10 mouse cellular contexts compared by ENCODE assay signal in the genomic region with DNA sequence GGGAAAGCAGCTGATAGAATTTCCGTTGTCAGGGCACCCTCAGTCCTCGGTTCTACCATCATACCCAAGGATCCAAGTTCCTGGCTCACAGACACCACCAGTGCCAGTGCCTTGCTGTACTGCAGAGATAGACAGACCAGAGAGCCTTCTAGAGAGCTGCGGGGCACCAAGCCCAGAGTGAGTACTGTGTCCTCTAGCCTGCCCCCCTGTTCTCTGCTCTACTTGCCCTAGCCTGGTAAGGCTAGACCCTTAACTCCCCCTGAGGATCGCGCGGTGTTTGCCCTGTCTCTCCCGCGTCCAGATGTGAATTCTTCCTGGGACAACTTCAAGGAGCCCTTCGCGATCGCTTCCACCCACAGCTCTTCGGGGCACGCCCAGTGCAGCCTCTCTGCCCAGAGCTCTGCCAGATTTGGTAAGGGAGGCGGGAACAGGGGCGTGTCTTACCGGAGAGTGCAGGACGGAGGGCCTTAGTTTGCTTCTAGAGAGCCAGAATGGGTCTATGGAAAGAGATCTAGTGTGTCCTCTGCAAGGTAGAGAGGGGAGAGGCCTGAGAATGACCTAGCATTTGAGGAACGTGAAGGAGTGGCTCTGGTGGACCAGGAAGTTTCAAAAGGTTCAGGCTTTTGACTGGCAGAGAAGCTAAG. TPM values are rescaled to one million over a fixed set of nuclear protein-coding genes. Genes with fewer than 3 reads are reported as not detected.
DNase-seq lines count a peak whose midpoint lies in the region; ATAC-seq and TF ChIP-seq lines count a peak whose summit lies in the region.
"Had no signal": no experiment of that assay in that cellular context is flagged by ENCODE, and none has a peak within 500 bp of the region (broad histone marks: within the 10 kb centered on the region; RNA-seq: fewer than 3 reads in every experiment).

No protein-coding gene starts in this region.

- TF ChIP-seq CTCF in heart, adult 2 months (IDR thresholded peaks at IDR 0.05): no peak
- TF ChIP-seq CTCF in hindbrain, postnatal 0 days (IDR thresholded peaks at IDR 0.05; ENCODE audit: low read depth): no peak

- H3K27me3 ChIP-seq in heart, adult 2 months (ENCODE audit: control insufficient read depth, insufficient read depth, low read length): no peaks in the 10 kb centered on the region
- H3K27me3 ChIP-seq in limb, embryonic 10.5 days (ENCODE audit: low read depth, poor library complexity, severe bottlenecking): peaks cover 61% of the 10 kb centered on the region
- H3K27me3 ChIP-seq in hindbrain, postnatal 0 days (ENCODE audit: insufficient read depth, low read length): peaks cover 4% of the 10 kb centered on the region; the same call in 1 of the 2 replicates

- DNase-seq in A20 (ENCODE audit: low read depth, low spot score): peak; percentile 44
- peak; percentile 89 for DNase-seq in ES-CJ7 (ENCODE audit: low read depth, low spot score)
- DNase-seq in heart, adult 2 months: peak; percentile 61 to 66
- DNase-seq in limb, embryonic 10.5 days (ENCODE audit: low spot score): no peak
- DNase-seq in right cerebral cortex, postnatal 25 days: no peak
- no peak for DNase-seq in cerebellum, adult 11-12 months
- no peak for DNase-seq in hindbrain, postnatal 0 days (ENCODE audit: low spot score)

- H3K9me3 ChIP-seq in limb, embryonic 10.5 days (replicated peaks): no peaks in the 10 kb centered on the region
- no peaks in the 10 kb centered on the region for H3K9me3 ChIP-seq in hindbrain, postnatal 0 days (ENCODE audit: low read length)
- H3K9me3 ChIP-seq: embryonic facial prominence, embryonic 12.5 days had no signal

- no peak overlapping the region for H3K27ac ChIP-seq in heart, adult 2 months
- no peak overlapping the region for H3K27ac ChIP-seq in limb, embryonic 10.5 days
- no peak overlapping the region for H3K27ac ChIP-seq in hindbrain, postnatal 0 days
- H3K27ac ChIP-seq: embryonic facial prominence, embryonic 12.5 days had no signal

- WGBS in heart, adult 2 months: 4% methylated on average over 18 of the region's 18 CpGs
- 9% methylated on average over 18 of the region's 18 CpGs for WGBS in limb, embryonic 10.5 days
- 9% methylated on average over 18 of the region's 18 CpGs for whole genome bisulfite sequencing in hindbrain, postnatal 0 days

- H3K9ac ChIP-seq in heart, adult 2 months (ENCODE audit: low read depth, low read length): no peak overlapping the region
- no peak overlapping the region for H3K9ac ChIP-seq in hindbrain, postnatal 0 days (replicated peaks; ENCODE audit: low read length)
- H3K9ac ChIP-seq: embryonic facial prominence, embryonic 12.5 days had no signal

- no peaks in the 10 kb centered on the region for H3K36me3 ChIP-seq in heart, adult 2 months (ENCODE audit: control insufficient read depth, insufficient read depth, low read length)
- peaks cover 21% of the 10 kb centered on the region for H3K36me3 ChIP-seq in limb, embryonic 10.5 days
- H3K36me3 ChIP-seq in hindbrain, postnatal 0 days (ENCODE audit: insufficient read depth, low read length): no peaks in the 10 kb centered on the region

- TF ChIP-seq EP300 in heart, adult 2 months (IDR thresholded peaks at IDR 0.05; ENCODE audit: insufficient read depth, low read depth, low read length): no peak

- no peak overlapping the region for H3K4me3 ChIP-seq in heart, adult 2 months
- H3K4me3 ChIP-seq in limb, embryonic 10.5 days: peak overlapping the region; percentile 9; the same call in 1 of the 2 replicates
- no peak overlapping the region for H3K4me3 ChIP-seq in hindbrain, postnatal 0 days (ENCODE audit: low read length)
- H3K4me3 ChIP-seq: embryonic facial prominence, embryonic 12.5 days had no signal

- no peaks in the 10 kb centered on the region for H3K4me1 ChIP-seq in heart, adult 2 months (ENCODE audit: control insufficient read depth, insufficient read depth, low read length)
- peaks cover 5% of the 10 kb centered on the region; the same call in 1 of the 2 replicates for H3K4me1 ChIP-seq in limb, embryonic 10.5 days
- no peaks in the 10 kb centered on the region for H3K4me1 ChIP-seq in hindbrain, postnatal 0 days (ENCODE audit: insufficient read depth, low read length)
- H3K4me1 ChIP-seq: embryonic facial prominence, embryonic 12.5 days had no signal

- H3K79me2 ChIP-seq in heart, adult 2 months (replicated peaks; ENCODE audit: control insufficient read depth, insufficient read depth, low read length): no peaks in the 10 kb centered on the region

- peak; percentile 80 for ATAC-seq in monocyte, adult 5-6 weeks (replicated peaks; ENCODE audit: insufficient number of reproducible peaks, low FRiP score, low TSS enrichment, poor library complexity, severe bottlenecking)
- no peak for ATAC-seq in hindbrain, postnatal 0 days

- H3K4me2 ChIP-seq in hindbrain, postnatal 0 days (ENCODE audit: low read depth, low read length): no peak overlapping the region
- H3K4me2 ChIP-seq: embryonic facial prominence, embryonic 12.5 days had no signal

- intact Hi-C loops in heart, adult 2 months (cut with DNase I): no loop called here

- no peak for TF ChIP-seq POLR2A in heart, adult 2 months (IDR thresholded peaks at IDR 0.05; ENCODE audit: insufficient read depth, low read depth, low read length)

RNA-seq across cellular contexts. Expression of a gene that starts 5.9 kb away (rescaled TPM):
- total RNA-seq in heart, adult 2 months (2021): not detected
- not detected in 2 replicates for polyA plus RNA-seq in heart, adult 2 months (2012; rRNA removed)
- 0.44 and 0.58 TPM in 2 replicates for polyA plus RNA-seq in limb, embryonic 10.5 days (2016; fragmentation: Nextera tagmentation; extraction: Ambion mirVana)
- total RNA-seq in monocyte, adult 5-6 weeks (2017): not detected in 3 replicates
- 5.8 and 11.6 TPM in 2 replicates for total RNA-seq in hindbrain, postnatal 0 days (2014; rRNA removed)
- 3.5 and 4.1 TPM in 2 replicates for polyA plus RNA-seq in hindbrain, postnatal 0 days (2015; fragmentation: Nextera tagmentation; extraction: Ambion mirVana)

RNA-seq across cellular contexts. Expression of a gene that starts 15.6 kb away (rescaled TPM):
- total RNA-seq in heart, adult 2 months (2021): under 1 TPM; 0.07 to 0.10 TPM
- polyA plus RNA-seq in heart, adult 2 months (2012; rRNA removed): 0.16 and 0.18 TPM in 2 replicates
- 0.09 and 0.16 TPM in 2 replicates for polyA plus RNA-seq in limb, embryonic 10.5 days (2016; fragmentation: Nextera tagmentation; extraction: Ambion mirVana)
- total RNA-seq in monocyte, adult 5-6 weeks (2017): 0.11 TPM in 1 of 3 replicates, not detected in the others
- total RNA-seq in hindbrain, postnatal 0 days (2014; rRNA removed): 70.9 and 83.0 TPM in 2 replicates
- 61.9 and 69.5 TPM in 2 replicates for polyA plus RNA-seq in hindbrain, postnatal 0 days (2015; fragmentation: Nextera tagmentation; extraction: Ambion mirVana)

RNA-seq across cellular contexts. Expression of a gene that starts 16.5 kb away (rescaled TPM):
- total RNA-seq in heart, adult 2 months (2021): 1 to 10 TPM; 1.3 to 2.1 TPM
- not detected in 2 replicates for polyA plus RNA-seq in heart, adult 2 months (2012; rRNA removed)
- not detected in 2 replicates for polyA plus RNA-seq in limb, embryonic 10.5 days (2016; fragmentation: Nextera tagmentation; extraction: Ambion mirVana)
- total RNA-seq in monocyte, adult 5-6 weeks (2017): not detected in 3 replicates
- not detected in 2 replicates for total RNA-seq in hindbrain, postnatal 0 days (2014; rRNA removed)
- polyA plus RNA-seq in hindbrain, postnatal 0 days (2015; fragmentation: Nextera tagmentation; extraction: Ambion mirVana): not detected in 2 replicates
- polyA plus RNA-seq: embryonic facial prominence, embryonic 12.5 days; neural tube, embryonic 11.5 days had no signal

RNA-seq across cellular contexts. Expression of a gene that starts 16.7 kb away (rescaled TPM):
- 100 to 1,000 TPM; 591 to 662 TPM for total RNA-seq in heart, adult 2 months (2021)
- 464 and 584 TPM in 2 replicates for polyA plus RNA-seq in heart, adult 2 months (2012; rRNA removed)
- polyA plus RNA-seq in limb, embryonic 10.5 days (2016; fragmentation: Nextera tagmentation; extraction: Ambion mirVana): 1,175 and 1,260 TPM in 2 replicates
- total RNA-seq in monocyte, adult 5-6 weeks (2017): 153 to 207 TPM (median 196 TPM) in 3 replicates
- 688 and 763 TPM in 2 replicates for total RNA-seq in hindbrain, postnatal 0 days (2014; rRNA removed)
- polyA plus RNA-seq in hindbrain, postnatal 0 days (2015; fragmentation: Nextera tagmentation; extraction: Ambion mirVana): 925 and 937 TPM in 2 replicates

RNA-seq across cellular contexts. Expression of a gene that starts 16.8 kb away (rescaled TPM):
- 10 to 100 TPM; 38.1 to 50.5 TPM for total RNA-seq in heart, adult 2 months (2021)
- 33.7 and 46.3 TPM in 2 replicates for polyA plus RNA-seq in heart, adult 2 months (2012; rRNA removed)
- polyA plus RNA-seq in limb, embryonic 10.5 days (2016; fragmentation: Nextera tagmentation; extraction: Ambion mirVana): 156 and 168 TPM in 2 replicates
- 43.9 to 58.8 TPM (median 58.1 TPM) in 3 replicates for total RNA-seq in monocyte, adult 5-6 weeks (2017)
- 37.3 and 45.9 TPM in 2 replicates for total RNA-seq in hindbrain, postnatal 0 days (2014; rRNA removed)
- polyA plus RNA-seq in hindbrain, postnatal 0 days (2015; fragmentation: Nextera tagmentation; extraction: Ambion mirVana): 59.0 and 59.7 TPM in 2 replicates

Comparison
In these comparisons a context has a peak if more than half of its experiments do, and no peak if none do; other contexts are left out.
1. DNase-seq: peak in A20 (single experiment), ES-CJ7 (single experiment) and heart, adult 2 months (2 of 2); none in limb, embryonic 10.5 days (single experiment), right cerebral cortex, postnatal 25 days (single experiment), cerebellum, adult 11-12 months (single experiment) and hindbrain, postnatal 0 days (single experiment).
2. RNA of a gene that starts 15.6 kb away (total RNA-seq): 70.9 to 83.0 TPM in hindbrain, postnatal 0 days; 0.07 to 0.10 TPM in heart, adult 2 months and 0.11 TPM in monocyte, adult 5-6 weeks; every median in the first group is over 10 times any median in the second.